Mouse (Mus musculus) embryonic facial prominence, embryonic 15.5 days (tissue): ENCODE data around the gene Cd79a. TPM values are rescaled to one million over a fixed set of nuclear protein-coding genes. Genes with fewer than 3 reads are reported as not detected.

ENCODE experiments used
- ATAC-seq: fragments of 200-750 bp; cut with Nextera tagmentation; 2 replicates; pipeline ENCODE4 v1.8.0; 2017; ENCODE audit warnings: low read depth, moderate TSS enrichment; ENCODE audit not compliant: insufficient number of reproducible peaks, low FRiP score, low TSS enrichment
- H3K27ac ChIP-seq: fragments of 300-500 bp; sonication (generic); replicated peaks from 2 replicates; pipeline ENCODE4 v1.5.1; 2015; ENCODE audit warnings: mild to moderate bottlenecking, inconsistent platforms
- H3K27me3 ChIP-seq: fragments of 300-500 bp; sonication (generic); 2 replicates; pipeline ENCODE4 v1.6.1; 2015; ENCODE audit warnings: inconsistent platforms
- H3K36me3 ChIP-seq: fragments of 300-500 bp; sonication (generic); 2 replicates; pipeline ENCODE4 v1.6.1; 2015; ENCODE audit warnings: mild to moderate bottlenecking, inconsistent platforms
- H3K4me1 ChIP-seq: fragments of 300-500 bp; sonication (generic); 2 replicates; pipeline ENCODE4 v1.6.1; 2015; ENCODE audit warnings: inconsistent platforms
- H3K4me2 ChIP-seq: fragments of 300-500 bp; sonication (generic); replicated peaks from 2 replicates; pipeline ENCODE4 v1.6.1; 2015; ENCODE audit warnings: mild to moderate bottlenecking, inconsistent platforms
- H3K4me3 ChIP-seq: fragments of 300-500 bp; sonication (generic); replicated peaks from 2 replicates; pipeline ENCODE4 v1.5.1; 2015; ENCODE audit warnings: mild to moderate bottlenecking, inconsistent platforms
- H3K9ac ChIP-seq: fragments of 300-500 bp; sonication (generic); 2 replicates; pipeline ENCODE4 v1.6.1; 2015; ENCODE audit warnings: inconsistent platforms
- H3K9me3 ChIP-seq: fragments of 300-500 bp; sonication (generic); replicated peaks from 2 replicates; pipeline ENCODE4 v1.6.1; 2016; ENCODE audit warnings: inconsistent platforms
- WGBS: fragments of 180-500 bp; shearing (Covaris S2); methylation state at CpG from one replicate; pipeline ENCODE4 v1.1.7; 2015; 5-methylcytosine and 5-hydroxymethylcytosine counted together
- polyA plus RNA-seq: library from polyadenylated mRNA; unstranded; fragments of >200 nt; fragmentation: Nextera tagmentation; extraction: Ambion mirVana; gene quantifications from 2 replicates; pipeline ENCODE4 v1.2.1, GENCODE M21; 2015

Cd79a gene
- polyA plus RNA-seq, 1 experiment from 2014 or later: 0.69 TPM

GRCm38 (mm10) chr7:24902264-24902629, 5.1 kb downstream of the Cd79a start:
- no peak for ATAC-seq
- WGBS: 67% methylated on average over 2 of the region's 2 CpGs

GRCm38 (mm10) chr7:24902630-24903443, 5.7 kb downstream of the Cd79a start, which contains the start of gene Arhgef1:
TSS of gene Arhgef1 (plus strand) at chr7:24902912.
- Histone ChIP-seq H3K27me3 (no peaks in the 10 kb centered on the region), H3K9ac (peak within 1 kb of the TSS; percentile 80), H3K4me1 (peaks cover 37% of the 10 kb centered on the region), H3K4me2 (peak within 1 kb of the TSS; percentile 73), H3K27ac (peak within 1 kb of the TSS; percentile 91), H3K4me3 (peak within 1 kb of the TSS; percentile 82), H3K9me3 (no peaks in the 10 kb centered on the region), H3K36me3 (peaks cover 3% of the 10 kb centered on the region; the same call in 1 of the 2 replicates)
- 0 out of 2 replicates have a peak, but pooled peaks have one; percentile 7 for ATAC-seq
- 3% methylated on average over 65 of the region's 68 CpGs for WGBS

More at GRCm38 (mm10) chr7:24902264-24902629, 5.1 kb downstream of the Cd79a start:
- H3K9ac ChIP-seq: peak overlapping the region; percentile 80; the same call in 1 of the 2 replicates
- H3K36me3 ChIP-seq: no peaks in the 10 kb centered on the region
- no peaks in the 10 kb centered on the region for H3K27me3 ChIP-seq
- peak overlapping the region; percentile 73 for H3K4me2 ChIP-seq
- peak overlapping the region; percentile 82 for H3K4me3 ChIP-seq
- no peaks in the 10 kb centered on the region for H3K9me3 ChIP-seq
- peaks cover 31% of the 10 kb centered on the region for H3K4me1 ChIP-seq
- peak overlapping the region; percentile 91 for H3K27ac ChIP-seq

GRCm38 (mm10) chr7:24903444-24903825, 6.3 kb downstream of the Cd79a start:
- peak overlapping the region; percentile 82 for H3K4me3 ChIP-seq
- H3K9ac ChIP-seq: peak overlapping the region; percentile 80
- peaks cover 9% of the 10 kb centered on the region for H3K36me3 ChIP-seq
- peak overlapping the region; percentile 91 for H3K27ac ChIP-seq
- H3K27me3 ChIP-seq: no peaks in the 10 kb centered on the region
- peaks cover 42% of the 10 kb centered on the region for H3K4me1 ChIP-seq
- H3K4me2 ChIP-seq: peak overlapping the region; percentile 73
- WGBS: 19% methylated on average over 10 of the region's 10 CpGs
- no peaks in the 10 kb centered on the region for H3K9me3 ChIP-seq
- ATAC-seq: no peak

GRCm38 (mm10) chr7:24904070-24904483, 6.9 kb downstream of the Cd79a start:
- Histone ChIP-seq H3K9ac (peak overlapping the region; percentile 53), H3K4me2 (peak overlapping the region; percentile 73), H3K4me3 (peak overlapping the region; percentile 82), H3K4me1 (peaks cover 42% of the 10 kb centered on the region), H3K27me3 (no peaks in the 10 kb centered on the region), H3K27ac (peak overlapping the region; percentile 91), H3K9me3 (no peaks in the 10 kb centered on the region), H3K36me3 (peaks cover 15% of the 10 kb centered on the region)
- peak; percentile 94 for ATAC-seq
- WGBS: under 1% methylated on average over 26 of the region's 30 CpGs

- H3K9ac ChIP-seq: peak overlapping the region; percentile 53
- peaks cover 42% of the 10 kb centered on the region for H3K4me1 ChIP-seq
- H3K36me3 ChIP-seq: peaks cover 19% of the 10 kb centered on the region
- no peaks in the 10 kb centered on the region for H3K9me3 ChIP-seq
- no peaks in the 10 kb centered on the region for H3K27me3 ChIP-seq
- peak overlapping the region; percentile 82 for H3K4me3 ChIP-seq
- H3K27ac ChIP-seq: no peak overlapping the region
- ATAC-seq: no peak
- 22% methylated on average over 3 of the region's 3 CpGs for WGBS
- peak overlapping the region; percentile 73 for H3K4me2 ChIP-seq
Measured at GRCm38 (mm10) chr7:24904936-24905335, 7.8 kb downstream of the Cd79a start.

GRCm38 (mm10) chr7:24906551-24906950, 9.4 kb downstream of the Cd79a start:
- ATAC-seq: no peak
- peaks cover 42% of the 10 kb centered on the region for H3K4me1 ChIP-seq
- H3K9me3 ChIP-seq: no peaks in the 10 kb centered on the region
- H3K4me3 ChIP-seq: no peak overlapping the region
- peak overlapping the region; percentile 2; the same call in 1 of the 2 replicates for H3K9ac ChIP-seq
- H3K27ac ChIP-seq: peak overlapping the region; percentile 58; the same call in 1 of the 2 replicates
- no peaks in the 10 kb centered on the region for H3K27me3 ChIP-seq
- peaks cover 25% of the 10 kb centered on the region for H3K36me3 ChIP-seq
- H3K4me2 ChIP-seq: peak overlapping the region; percentile 19; the same call in 1 of the 2 replicates
- WGBS: 26% methylated on average over 6 of the region's 6 CpGs

GRCm38 (mm10) chr7:24907211-24907748, 10.1 kb downstream of the Cd79a start:
- H3K4me3 ChIP-seq: no peak overlapping the region
- WGBS: 16% methylated on average over 13 of the region's 13 CpGs

GRCm38 (mm10) chr7:24912480-24912879, 15.3 kb downstream of the Cd79a start:
- no peak for ATAC-seq
- Histone ChIP-seq H3K36me3 (peaks cover 55% of the 10 kb centered on the region), H3K4me1 (peaks cover 9% of the 10 kb centered on the region), H3K4me2 (no peak overlapping the region), H3K4me3 (no peak overlapping the region), H3K9me3 (no peaks in the 10 kb centered on the region), H3K27ac (no peak overlapping the region), H3K9ac (no peak overlapping the region), H3K27me3 (no peaks in the 10 kb centered on the region)
- 92% methylated on average over 14 of the region's 14 CpGs for WGBS

More at GRCm38 (mm10) chr7:24907211-24907748, 10.1 kb downstream of the Cd79a start:
- peak; percentile 27; the same call in 1 of the 2 replicates for ATAC-seq
- peaks cover 32% of the 10 kb centered on the region for H3K36me3 ChIP-seq
- peak overlapping the region; percentile 58; the same call in 1 of the 2 replicates for H3K27ac ChIP-seq
- peak overlapping the region; percentile 19; the same call in 1 of the 2 replicates for H3K4me2 ChIP-seq
- H3K27me3 ChIP-seq: no peaks in the 10 kb centered on the region
- H3K4me1 ChIP-seq: peaks cover 40% of the 10 kb centered on the region
- no peaks in the 10 kb centered on the region for H3K9me3 ChIP-seq
- peak overlapping the region; percentile 2; the same call in 1 of the 2 replicates for H3K9ac ChIP-seq

- no peaks in the 10 kb centered on the region for H3K4me1 ChIP-seq
- H3K27me3 ChIP-seq: no peaks in the 10 kb centered on the region
- H3K36me3 ChIP-seq: peaks cover 67% of the 10 kb centered on the region
- no peak overlapping the region for H3K4me2 ChIP-seq
- H3K27ac ChIP-seq: no peak overlapping the region
- WGBS: 89% methylated on average over 20 of the region's 20 CpGs
- no peak overlapping the region for H3K4me3 ChIP-seq
- no peak for ATAC-seq
- H3K9ac ChIP-seq: no peak overlapping the region
- H3K9me3 ChIP-seq: no peaks in the 10 kb centered on the region
Measured at GRCm38 (mm10) chr7:24918763-24919323, 21.7 kb downstream of the Cd79a start.

- H3K27ac ChIP-seq: no peak overlapping the region
- no peaks in the 10 kb centered on the region for H3K9me3 ChIP-seq
- no peak overlapping the region for H3K4me3 ChIP-seq
- no peak overlapping the region for H3K9ac ChIP-seq
- 84% methylated on average over 9 of the region's 9 CpGs for WGBS
- H3K36me3 ChIP-seq: peaks cover 76% of the 10 kb centered on the region
- H3K4me1 ChIP-seq: no peaks in the 10 kb centered on the region
- no peaks in the 10 kb centered on the region for H3K27me3 ChIP-seq
- H3K4me2 ChIP-seq: no peak overlapping the region
- ATAC-seq: no peak
Measured at GRCm38 (mm10) chr7:24919728-24920127, 22.5 kb downstream of the Cd79a start.

- Histone ChIP-seq H3K4me3 (no peak overlapping the region), H3K4me1 (peaks cover 8% of the 10 kb centered on the region; the same call in 1 of the 2 replicates), H3K4me2 (no peak overlapping the region), H3K9ac (no peak overlapping the region), H3K27ac (no peak overlapping the region), H3K27me3 (peaks cover 70% of the 10 kb centered on the region), H3K36me3 (peaks cover 14% of the 10 kb centered on the region), H3K9me3 (no peaks in the 10 kb centered on the region)
- no peak for ATAC-seq
- 45% methylated on average over 6 of the region's 6 CpGs for WGBS
Measured at GRCm38 (mm10) chr7:24930475-24930874, 33.3 kb downstream of the Cd79a start.
